Mouse (Mus musculus) embryonic facial prominence, embryonic 14.5 days (tissue): ENCODE results near the gene Pccb. TPM values are rescaled to one million over a fixed set of nuclear protein-coding genes. Genes with fewer than 3 reads are reported as not detected.
A peak's percentile ranks its signal among the peaks of the same experiment; 100 is the strongest.

Source experiments
- ATAC-seq: fragments of 200-750 bp; cut with Nextera tagmentation; 2 replicates; pipeline ENCODE4 v1.8.0; 2017; ENCODE audit warnings: low read depth, moderate number of reproducible peaks, moderate TSS enrichment
- DNase-seq: peaks from one replicate; pipeline ENCODE4 v3.0.0-alpha.2; 2015; ENCODE audit warnings: low spot score
- H3K27ac ChIP-seq: fragments of 300-500 bp; sonication (generic); replicated peaks from 2 replicates; pipeline ENCODE4 v1.5.1; 2014; ENCODE audit warnings: low read depth, mild to moderate bottlenecking, low read length, moderate library complexity
- H3K27me3 ChIP-seq: fragments of 300-500 bp; sonication (generic); replicated peaks from 2 replicates; pipeline ENCODE4 v1.6.1; 2014; ENCODE audit warnings: low read length; ENCODE audit not compliant: control insufficient read depth, insufficient read depth
- H3K36me3 ChIP-seq: fragments of 300-500 bp; sonication (generic); 2 replicates; pipeline ENCODE4 v1.6.1; 2014; ENCODE audit warnings: low read length, mixed read lengths; ENCODE audit not compliant: control insufficient read depth, insufficient read depth
- H3K4me1 ChIP-seq: fragments of 300-500 bp; sonication (generic); 2 replicates; pipeline ENCODE4 v1.6.1; 2014; ENCODE audit warnings: antibody characterized with exemption, low read length; ENCODE audit not compliant: control insufficient read depth, insufficient read depth
- H3K4me2 ChIP-seq: fragments of 300-500 bp; sonication (generic); 2 replicates; pipeline ENCODE4 v1.6.1; 2014; ENCODE audit warnings: low read depth, mild to moderate bottlenecking, low read length, moderate library complexity, mixed read lengths
- H3K4me3 ChIP-seq: fragments of 300-500 bp; sonication (generic); 2 replicates; pipeline ENCODE4 v1.5.1; 2014; ENCODE audit warnings: low read depth, mild to moderate bottlenecking, low read length
- H3K9ac ChIP-seq: fragments of 300-500 bp; sonication (generic); 2 replicates; pipeline ENCODE4 v1.6.1; 2014; ENCODE audit warnings: low read depth, mild to moderate bottlenecking, low read length, moderate library complexity, mixed read lengths
- H3K9me3 ChIP-seq: fragments of 300-500 bp; sonication (generic); 2 replicates; pipeline ENCODE4 v1.6.1; 2016; ENCODE audit warnings: low read length; ENCODE audit not compliant: control insufficient read depth
- WGBS: fragments of 180-500 bp; shearing (Covaris S2); extraction: QIAGEN DNeasy Blood & Tissue Kit; methylation state at CpG from one replicate; pipeline ENCODE4 v1.1.7; 2014; 5-methylcytosine and 5-hydroxymethylcytosine counted together
- polyA plus RNA-seq: library from polyadenylated mRNA; unstranded; fragments of >200 nt; fragmentation: Nextera tagmentation; extraction: Ambion mirVana; gene quantifications from 2 replicates; pipeline ENCODE4 v1.2.1, GENCODE M21; 2014

The Pccb gene
- polyA plus RNA-seq, 1 experiment from 2014 or later: 25.0 TPM

GRCm38 (mm10) chr9:101074332-101075021 lies 39.8 kb upstream of the Pccb start:
- H3K27me3 ChIP-seq: no peaks in the 10 kb centered on the region
- peak overlapping the region; percentile 99 for H3K4me3 ChIP-seq
- no peaks in the 10 kb centered on the region for H3K36me3 ChIP-seq
- peak overlapping the region; percentile 85 for H3K4me2 ChIP-seq
- H3K27ac ChIP-seq: peak overlapping the region; percentile 100
- ATAC-seq: peak; percentile 81
- peak; percentile 89 for DNase-seq
- H3K9me3 ChIP-seq: peaks cover 4% of the 10 kb centered on the region; the same call in 1 of the 2 replicates
- H3K9ac ChIP-seq: peak overlapping the region; percentile 99
- WGBS: 0% methylated on average over 27 of the region's 100 CpGs
- H3K4me1 ChIP-seq: peaks cover 23% of the 10 kb centered on the region

GRCm38 (mm10) chr9:101073987-101074331 lies 39.3 kb upstream of the Pccb start, which contains the start of gene Msl2:
Gene Msl2, plus strand, starts transcription at chr9:101074101.
- H3K4me1 ChIP-seq: peaks cover 18% of the 10 kb centered on the region
- no peak; the same call in 1 of the 2 replicates for ATAC-seq
- H3K9ac ChIP-seq: peak within 1 kb of the TSS; percentile 99
- no peak for DNase-seq
- H3K4me3 ChIP-seq: peak within 1 kb of the TSS; percentile 99
- H3K27me3 ChIP-seq: no peaks in the 10 kb centered on the region
- peaks cover 4% of the 10 kb centered on the region; the same call in 1 of the 2 replicates for H3K9me3 ChIP-seq
- H3K27ac ChIP-seq: peak within 1 kb of the TSS; percentile 100
- no CpG with 5 or more reads among the region's 43 CpGs for WGBS
- H3K36me3 ChIP-seq: no peaks in the 10 kb centered on the region
- peak within 1 kb of the TSS; percentile 85 for H3K4me2 ChIP-seq

GRCm38 (mm10) chr9:101073041-101073986 lies 38.6 kb upstream of the Pccb start:
- no peaks in the 10 kb centered on the region for H3K36me3 ChIP-seq
- DNase-seq (peak; percentile 99), ATAC-seq (peak; percentile 95)
- no peaks in the 10 kb centered on the region for H3K27me3 ChIP-seq
- 2% methylated on average over 40 of the region's 65 CpGs for WGBS
- H3K9me3 ChIP-seq: peaks cover 4% of the 10 kb centered on the region; the same call in 1 of the 2 replicates
- H3K4me2 ChIP-seq: peak overlapping the region; percentile 80
- peaks cover 11% of the 10 kb centered on the region for H3K4me1 ChIP-seq
- H3K27ac ChIP-seq: peak overlapping the region; percentile 95
- peak overlapping the region; percentile 91 for H3K9ac ChIP-seq
- H3K4me3 ChIP-seq: peak overlapping the region; percentile 99

GRCm38 (mm10) chr9:101072506-101072905 lies 37.8 kb upstream of the Pccb start:
- peak overlapping the region; percentile 80 for H3K4me2 ChIP-seq
- peaks cover 5% of the 10 kb centered on the region; the same call in 1 of the 2 replicates for H3K4me1 ChIP-seq
- peaks cover 4% of the 10 kb centered on the region; the same call in 1 of the 2 replicates for H3K9me3 ChIP-seq
- ATAC-seq (no peak), DNase-seq (no peak)
- H3K36me3 ChIP-seq: no peaks in the 10 kb centered on the region
- H3K9ac ChIP-seq: peak overlapping the region; percentile 35; the same call in 1 of the 2 replicates
- 0 out of 2 replicates have a peak overlapping the region, but pooled peaks have one; percentile 33 for H3K27ac ChIP-seq
- 48% methylated on average over 5 of the region's 5 CpGs for WGBS
- no peaks in the 10 kb centered on the region for H3K27me3 ChIP-seq
- peak overlapping the region; percentile 99 for H3K4me3 ChIP-seq

- Histone ChIP-seq H3K9me3 (peaks cover 4% of the 10 kb centered on the region; the same call in 1 of the 2 replicates), H3K9ac (no peak overlapping the region), H3K4me2 (no peak overlapping the region), H3K27ac (no peak overlapping the region), H3K4me1 (peaks cover 3% of the 10 kb centered on the region; the same call in 1 of the 2 replicates), H3K27me3 (no peaks in the 10 kb centered on the region), H3K4me3 (no peak overlapping the region), H3K36me3 (no peaks in the 10 kb centered on the region)
- 94% methylated on average over 3 of the region's 3 CpGs for WGBS
- ATAC-seq (no peak), DNase-seq (no peak)
Measured at GRCm38 (mm10) chr9:101069781-101070180, 35.1 kb upstream of the Pccb start.

- no peak overlapping the region for H3K27ac ChIP-seq
- no peaks in the 10 kb centered on the region for H3K27me3 ChIP-seq
- no peaks in the 10 kb centered on the region for H3K36me3 ChIP-seq
- DNase-seq: peak; percentile 33
- H3K4me3 ChIP-seq: no peak overlapping the region
- H3K4me1 ChIP-seq: no peaks in the 10 kb centered on the region
- no peak overlapping the region for H3K9ac ChIP-seq
- 70% methylated on average over 3 of the region's 3 CpGs for WGBS
- no peak overlapping the region for H3K4me2 ChIP-seq
- no peak for ATAC-seq
- H3K9me3 ChIP-seq: peaks cover 4% of the 10 kb centered on the region; the same call in 1 of the 2 replicates
Measured at GRCm38 (mm10) chr9:101065076-101065602, 30.4 kb upstream of the Pccb start.

- WGBS: 62% methylated on average over 6 of the region's 6 CpGs
Measured at GRCm38 (mm10) chr9:101062253-101062780, 27.6 kb upstream of the Pccb start.

GRCm38 (mm10) chr9:101061035-101061434 lies 26.3 kb upstream of the Pccb start:
- H3K4me1 ChIP-seq: no peaks in the 10 kb centered on the region
- no peak for DNase-seq
- no peak for ATAC-seq
- 53% methylated on average over 11 of the region's 11 CpGs for whole genome bisulfite sequencing
- H3K4me2 ChIP-seq: no peak overlapping the region
- no peaks in the 10 kb centered on the region for H3K27me3 ChIP-seq
- H3K9me3 ChIP-seq: no peaks in the 10 kb centered on the region
- no peak overlapping the region for H3K27ac ChIP-seq
- no peaks in the 10 kb centered on the region for H3K36me3 ChIP-seq
- H3K9ac ChIP-seq: no peak overlapping the region
- no peak overlapping the region for H3K4me3 ChIP-seq

More at GRCm38 (mm10) chr9:101062253-101062780, 27.6 kb upstream of the Pccb start:
- no peak overlapping the region for H3K27ac ChIP-seq
- H3K4me1 ChIP-seq: no peaks in the 10 kb centered on the region
- H3K27me3 ChIP-seq: no peaks in the 10 kb centered on the region
- no peaks in the 10 kb centered on the region for H3K9me3 ChIP-seq
- H3K9ac ChIP-seq: no peak overlapping the region
- no peaks in the 10 kb centered on the region for H3K36me3 ChIP-seq
- DNase-seq (no peak), ATAC-seq (no peak)
- H3K4me2 ChIP-seq: no peak overlapping the region
- no peak overlapping the region for H3K4me3 ChIP-seq
